Comparison of ENCODE assay signal across 8 mouse cellular contexts in genomic region chr12:78919079-78919712, GRCm38 (mm10). TPM values are rescaled to one million over a fixed set of nuclear protein-coding genes. Genes with fewer than 3 reads are reported as not detected.
A peak's percentile ranks its signal among the peaks of the same experiment; 100 is the strongest.
DNase-seq lines count a peak whose midpoint lies in the region; ATAC-seq lines count a peak whose summit lies in the region.

No protein-coding gene starts in this region.

- peak; percentile 82; the same call in 1 of the 2 replicates for ATAC-seq in embryonic facial prominence, embryonic 12.5 days (ENCODE audit: insufficient number of reproducible peaks, insufficient read depth, low FRiP score, low TSS enrichment)
- ATAC-seq in kidney, embryonic 14.5 days (ENCODE audit: low FRiP score, low TSS enrichment): peak; percentile 68
- ATAC-seq in limb, embryonic 13.5 days (ENCODE audit: low FRiP score, low read depth): peak; percentile 60
- ATAC-seq in midbrain, embryonic 15.5 days (replicated peaks): peak; percentile 89

- peak overlapping the region; percentile 24; the same call in 1 of the 2 replicates for H3K4me2 ChIP-seq in embryonic facial prominence, embryonic 12.5 days (replicated peaks)
- H3K4me2 ChIP-seq in kidney, embryonic 14.5 days (replicated peaks; ENCODE audit: low read depth, low read length): peak overlapping the region; percentile 16
- peak overlapping the region; percentile 49 for H3K4me2 ChIP-seq in limb, embryonic 13.5 days (replicated peaks)
- 0 out of 2 replicates have a peak overlapping the region, but pooled peaks have one; percentile 1 for H3K4me2 ChIP-seq in midbrain, embryonic 15.5 days

- H3K4me3 ChIP-seq in embryonic facial prominence, embryonic 12.5 days: no peak overlapping the region
- no peak overlapping the region for H3K4me3 ChIP-seq in kidney, embryonic 14.5 days (ENCODE audit: low read length)
- H3K4me3 ChIP-seq in limb, embryonic 13.5 days: no peak overlapping the region
- no peak overlapping the region for H3K4me3 ChIP-seq in midbrain, embryonic 15.5 days

- H3K27ac ChIP-seq in embryonic facial prominence, embryonic 12.5 days: no peak overlapping the region
- no peak overlapping the region for H3K27ac ChIP-seq in kidney, embryonic 14.5 days (ENCODE audit: low read depth, low read length)
- H3K27ac ChIP-seq in limb, embryonic 13.5 days: no peak overlapping the region
- H3K27ac ChIP-seq in midbrain, embryonic 15.5 days: no peak overlapping the region

- H3K9me3 ChIP-seq in embryonic facial prominence, embryonic 12.5 days: no peaks in the 10 kb centered on the region
- H3K9me3 ChIP-seq in kidney, embryonic 14.5 days (ENCODE audit: control insufficient read depth, low read length): no peaks in the 10 kb centered on the region
- no peaks in the 10 kb centered on the region for H3K9me3 ChIP-seq in limb, embryonic 13.5 days
- no peaks in the 10 kb centered on the region for H3K9me3 ChIP-seq in midbrain, embryonic 15.5 days

- no peaks in the 10 kb centered on the region for H3K4me1 ChIP-seq in embryonic facial prominence, embryonic 12.5 days
- H3K4me1 ChIP-seq in kidney, embryonic 14.5 days (ENCODE audit: control insufficient read depth, insufficient read depth, low read length): 0 out of 2 replicates have a peak, but pooled peaks cover 4% of the 10 kb centered on the region
- H3K4me1 ChIP-seq in limb, embryonic 13.5 days: peaks cover 5% of the 10 kb centered on the region; the same call in 1 of the 2 replicates
- H3K4me1 ChIP-seq in midbrain, embryonic 15.5 days: peaks cover 2% of the 10 kb centered on the region; the same call in 1 of the 2 replicates

- no peaks in the 10 kb centered on the region for H3K36me3 ChIP-seq in embryonic facial prominence, embryonic 12.5 days
- no peaks in the 10 kb centered on the region for H3K36me3 ChIP-seq in kidney, embryonic 14.5 days (ENCODE audit: control insufficient read depth, insufficient read depth, low read length)
- no peaks in the 10 kb centered on the region for H3K36me3 ChIP-seq in limb, embryonic 13.5 days
- H3K36me3 ChIP-seq in midbrain, embryonic 15.5 days (replicated peaks): no peaks in the 10 kb centered on the region

- H3K27me3 ChIP-seq in embryonic facial prominence, embryonic 12.5 days: 0 out of 2 replicates have a peak, but pooled peaks cover under 1% of the 10 kb centered on the region
- no peaks in the 10 kb centered on the region for H3K27me3 ChIP-seq in kidney, embryonic 14.5 days (ENCODE audit: control insufficient read depth, insufficient read depth, low read length)
- peaks cover 3% of the 10 kb centered on the region for H3K27me3 ChIP-seq in limb, embryonic 13.5 days
- H3K27me3 ChIP-seq in midbrain, embryonic 15.5 days (replicated peaks): no peaks in the 10 kb centered on the region

- no peak overlapping the region for H3K9ac ChIP-seq in embryonic facial prominence, embryonic 12.5 days
- H3K9ac ChIP-seq in kidney, embryonic 14.5 days (ENCODE audit: low read depth, low read length): no peak overlapping the region
- H3K9ac ChIP-seq in limb, embryonic 13.5 days: no peak overlapping the region
- H3K9ac ChIP-seq in midbrain, embryonic 15.5 days: no peak overlapping the region

- WGBS in embryonic facial prominence, embryonic 12.5 days: 31% methylated on average over 16 of the region's 16 CpGs
- 24% methylated on average over 16 of the region's 16 CpGs for WGBS in kidney, embryonic 14.5 days
- WGBS in limb, embryonic 13.5 days: 28% methylated on average over 16 of the region's 16 CpGs
- 30% methylated on average over 16 of the region's 16 CpGs for WGBS in midbrain, embryonic 15.5 days

- DNase-seq in A20 (ENCODE audit: low read depth, low spot score): peak; percentile 86
- DNase-seq in adrenal gland, postnatal 10 days: peak; percentile 68
- DNase-seq in heart, adult 8-10 months (ENCODE audit: low spot score): peak; percentile 78
- DNase-seq in spleen, postnatal 36 days (ENCODE audit: low spot score in 2 of 2): peak; percentile 71 to 83

RNA-seq across cellular contexts. Expression of gene Plek2, which starts 12.4 kb away (rescaled TPM):
- under 1 TPM; 0.60 to 0.67 TPM for total RNA-seq in adrenal gland, postnatal 10 days (2021)
- polyA plus RNA-seq in embryonic facial prominence, embryonic 12.5 days (2016; fragmentation: Nextera tagmentation; extraction: Ambion mirVana): 3.0 and 4.1 TPM in 2 replicates
- total RNA-seq in heart, adult 8-10 months (2022): under 1 TPM in 3 of 4 experiments, not detected in 1; 0.22 to 0.49 (median 0.38) TPM
- 3.5 and 3.6 TPM in 2 replicates for polyA plus RNA-seq in kidney, embryonic 14.5 days (2014; fragmentation: Nextera tagmentation; extraction: Ambion mirVana)
- polyA plus RNA-seq in limb, embryonic 13.5 days (2015; fragmentation: Nextera tagmentation; extraction: Ambion mirVana): 2.8 TPM in 2 replicates
- 1.5 and 2.0 TPM in 2 replicates for polyA plus RNA-seq in midbrain, embryonic 15.5 days (2015; fragmentation: Nextera tagmentation; extraction: Ambion mirVana)

RNA-seq across cellular contexts. Expression of gene Eif2s1, which starts 57.6 kb away (rescaled TPM):
- total RNA-seq in adrenal gland, postnatal 10 days (2021): 10 to 100 TPM; 76.4 to 80.4 TPM
- 199 and 208 TPM in 2 replicates for polyA plus RNA-seq in embryonic facial prominence, embryonic 12.5 days (2016; fragmentation: Nextera tagmentation; extraction: Ambion mirVana)
- 10 to 100 TPM; 35.0 to 50.0 (median 45.0) TPM for total RNA-seq in heart, adult 8-10 months (2022)
- 245 and 270 TPM in 2 replicates for polyA plus RNA-seq in kidney, embryonic 14.5 days (2014; fragmentation: Nextera tagmentation; extraction: Ambion mirVana)
- polyA plus RNA-seq in limb, embryonic 13.5 days (2015; fragmentation: Nextera tagmentation; extraction: Ambion mirVana): 214 and 218 TPM in 2 replicates
- polyA plus RNA-seq in midbrain, embryonic 15.5 days (2015; fragmentation: Nextera tagmentation; extraction: Ambion mirVana): 132 and 135 TPM in 2 replicates

RNA-seq across cellular contexts. Expression of gene Atp6v1d, which starts 57.8 kb away (rescaled TPM):
- total RNA-seq in adrenal gland, postnatal 10 days (2021): 10 to 100 TPM; 64.4 to 68.3 TPM
- polyA plus RNA-seq in embryonic facial prominence, embryonic 12.5 days (2016; fragmentation: Nextera tagmentation; extraction: Ambion mirVana): 70.1 and 74.4 TPM in 2 replicates
- 10 to 100 TPM; 73.6 to 82.4 (median 74.8) TPM for total RNA-seq in heart, adult 8-10 months (2022)
- 65.2 and 81.8 TPM in 2 replicates for polyA plus RNA-seq in kidney, embryonic 14.5 days (2014; fragmentation: Nextera tagmentation; extraction: Ambion mirVana)
- 60.1 and 61.7 TPM in 2 replicates for polyA plus RNA-seq in limb, embryonic 13.5 days (2015; fragmentation: Nextera tagmentation; extraction: Ambion mirVana)
- polyA plus RNA-seq in midbrain, embryonic 15.5 days (2015; fragmentation: Nextera tagmentation; extraction: Ambion mirVana): 105 and 121 TPM in 2 replicates
